Mouse (Mus musculus): ENCODE results near the gene Prss16.

DNA sequence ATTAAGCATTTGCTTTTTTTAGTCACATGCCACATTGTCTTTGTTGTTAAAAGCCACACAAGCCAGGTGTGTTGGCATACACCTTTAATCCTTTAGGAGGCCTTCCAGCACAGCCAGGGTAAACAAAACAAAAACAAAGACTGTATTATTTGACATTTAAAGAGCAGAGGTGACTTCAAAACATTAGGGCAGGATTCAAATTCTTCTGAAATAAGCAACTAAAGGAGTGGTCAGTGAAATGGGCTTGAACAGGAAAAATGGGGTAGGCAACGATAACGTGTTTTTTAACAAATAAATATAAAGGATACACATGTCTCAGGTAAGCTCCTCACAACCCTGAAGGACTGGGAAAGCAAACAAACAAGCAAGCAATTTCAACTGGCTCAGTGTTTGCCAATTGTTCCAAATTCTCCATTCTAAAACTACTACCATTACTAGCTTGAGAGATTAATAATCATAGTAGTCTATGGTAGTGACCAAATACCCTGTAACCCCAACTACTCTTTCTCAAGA lies 30.5 kb upstream of the Prss16 start:
- TF ChIP-seq CTCF (IDR thresholded peaks at IDR 0.05; ENCODE audit: extremely low read depth, insufficient read depth, insufficient read length, insufficient replicate concordance) = no peak
- no peak for TF ChIP-seq POLR2A (IDR thresholded peaks at IDR 0.05; ENCODE audit: low read depth, low read length)
